Mouse (Mus musculus): ENCODE results near the gene Gm17728. TPM values are rescaled to one million over a fixed set of nuclear protein-coding genes. Genes with fewer than 3 reads are reported as not detected.
"Not testable (repeated sequence)": the region's sequence is repeated elsewhere in the genome, so short reads cannot be mapped to it uniquely, and the experiment has no call there.

Gene Gm17728
- total RNA-seq (2021) = not detected
- not detected in 2 replicates for polyA plus RNA-seq (2012; rRNA removed)
- long read RNA-seq = 0 reads

DNA sequence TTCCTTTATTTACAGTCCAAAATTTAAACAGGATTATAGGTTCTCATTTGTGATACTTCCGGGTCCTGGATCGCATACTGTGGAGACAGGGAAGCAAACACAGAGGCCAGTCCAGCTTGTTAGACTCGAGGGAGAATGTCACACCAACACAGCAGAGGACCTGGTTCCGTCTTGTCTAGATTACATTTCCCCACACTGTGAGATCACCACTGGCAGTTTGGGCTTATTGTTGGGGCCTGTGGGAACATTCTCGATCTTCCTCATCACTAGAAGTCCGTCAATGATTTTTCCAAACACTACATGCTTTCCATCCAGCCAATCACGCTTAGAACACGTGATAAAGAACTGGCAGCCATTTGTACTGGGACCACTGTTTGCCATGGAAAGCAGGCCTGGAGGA lies at the start of gene Gm17728:
Gene Gm17728, plus strand, starts transcription at position 301 of the 400 bp plus-strand sequence.
- 91% methylated on average over 8 of the region's 8 CpGs for WGBS
- DNase-seq; intact Hi-C loops (cut with DNase I); H3K27me3 ChIP-seq (ENCODE audit: control insufficient read depth, insufficient read depth, low read length); H3K79me2 ChIP-seq (replicated peaks; ENCODE audit: control insufficient read depth, insufficient read depth, low read length); H3K27ac ChIP-seq; H3K4me1 ChIP-seq (ENCODE audit: control insufficient read depth, insufficient read depth, low read length); H3K9ac ChIP-seq (ENCODE audit: low read depth, low read length); H3K4me3 ChIP-seq; H3K36me3 ChIP-seq (ENCODE audit: control insufficient read depth, insufficient read depth, low read length): not testable (repeated sequence)

GRCm38 (mm10) chr17:9397493-9397892 lies 24.4 kb upstream of the Gm17728 start:
- no peaks in the 10 kb centered on the region for H3K27me3 ChIP-seq (ENCODE audit: control insufficient read depth, insufficient read depth, low read length)
- no peak overlapping the region for H3K27ac ChIP-seq
- no peak overlapping the region for H3K9ac ChIP-seq (ENCODE audit: low read depth, low read length)
- H3K4me3 ChIP-seq = no peak overlapping the region
- H3K4me1 ChIP-seq (ENCODE audit: control insufficient read depth, insufficient read depth, low read length) = no peaks in the 10 kb centered on the region
- DNase-seq = no peak
- intact Hi-C loops (cut with DNase I) = no loop called here
- no peaks in the 10 kb centered on the region for H3K79me2 ChIP-seq (replicated peaks; ENCODE audit: control insufficient read depth, insufficient read depth, low read length)
- TF ChIP-seq CTCF (IDR thresholded peaks at IDR 0.05) (no peak), POLR2A (IDR thresholded peaks at IDR 0.05; ENCODE audit: insufficient read depth, low read depth, low read length) (no peak), EP300 (IDR thresholded peaks at IDR 0.05; ENCODE audit: insufficient read depth, low read depth, low read length) (no peak)
- WGBS = 71% methylated on average over 7 of the region's 7 CpGs
- no peaks in the 10 kb centered on the region for H3K36me3 ChIP-seq (ENCODE audit: control insufficient read depth, insufficient read depth, low read length)

- TF ChIP-seq CTCF (IDR thresholded peaks at IDR 0.05) (no peak), POLR2A (IDR thresholded peaks at IDR 0.05; ENCODE audit: insufficient read depth, low read depth, low read length) (no peak), EP300 (IDR thresholded peaks at IDR 0.05; ENCODE audit: insufficient read depth, low read depth, low read length) (no peak)
- no peaks in the 10 kb centered on the region for H3K36me3 ChIP-seq (ENCODE audit: control insufficient read depth, insufficient read depth, low read length)
- DNase-seq = no peak
- no peaks in the 10 kb centered on the region for H3K79me2 ChIP-seq (replicated peaks; ENCODE audit: control insufficient read depth, insufficient read depth, low read length)
- H3K27me3 ChIP-seq (ENCODE audit: control insufficient read depth, insufficient read depth, low read length) = no peaks in the 10 kb centered on the region
- intact Hi-C loops (cut with DNase I) = no loop called here
- H3K4me1 ChIP-seq (ENCODE audit: control insufficient read depth, insufficient read depth, low read length) = no peaks in the 10 kb centered on the region
- no peak overlapping the region for H3K9ac ChIP-seq (ENCODE audit: low read depth, low read length)
- H3K4me3 ChIP-seq = no peak overlapping the region
- no peak overlapping the region for H3K27ac ChIP-seq
- WGBS = 49% methylated on average over 4 of the region's 4 CpGs
These were observed 23.3 kb upstream of the Gm17728 start for GRCm38 (mm10) chr17:9398551-9398950.

GRCm38 (mm10) chr17:9403991-9404390 lies 17.9 kb upstream of the Gm17728 start:
- no peak overlapping the region for H3K4me3 ChIP-seq
- H3K27ac ChIP-seq = no peak overlapping the region
- no peaks in the 10 kb centered on the region for H3K27me3 ChIP-seq (ENCODE audit: control insufficient read depth, insufficient read depth, low read length)
- DNase-seq = no peak
- no peaks in the 10 kb centered on the region for H3K36me3 ChIP-seq (ENCODE audit: control insufficient read depth, insufficient read depth, low read length)
- TF ChIP-seq CTCF (IDR thresholded peaks at IDR 0.05) (no peak), EP300 (IDR thresholded peaks at IDR 0.05; ENCODE audit: insufficient read depth, low read depth, low read length) (no peak), POLR2A (IDR thresholded peaks at IDR 0.05; ENCODE audit: insufficient read depth, low read depth, low read length) (no peak)
- H3K4me1 ChIP-seq (ENCODE audit: control insufficient read depth, insufficient read depth, low read length) = no peaks in the 10 kb centered on the region
- 91% methylated on average over 3 of the region's 3 CpGs for WGBS
- no peak overlapping the region for H3K9ac ChIP-seq (ENCODE audit: low read depth, low read length)
- no peaks in the 10 kb centered on the region for H3K79me2 ChIP-seq (replicated peaks; ENCODE audit: control insufficient read depth, insufficient read depth, low read length)
- intact Hi-C loops (cut with DNase I) = no loop called here

- Histone ChIP-seq H3K4me1 (ENCODE audit: control insufficient read depth, insufficient read depth, low read length) (no peaks in the 10 kb centered on the region), H3K79me2 (replicated peaks; ENCODE audit: control insufficient read depth, insufficient read depth, low read length) (no peaks in the 10 kb centered on the region), H3K27ac (no peak overlapping the region), H3K27me3 (ENCODE audit: control insufficient read depth, insufficient read depth, low read length) (no peaks in the 10 kb centered on the region), H3K36me3 (ENCODE audit: control insufficient read depth, insufficient read depth, low read length) (no peaks in the 10 kb centered on the region), H3K4me3 (peak overlapping the region; percentile 12; the same call in 1 of the 2 replicates), H3K9ac (ENCODE audit: low read depth, low read length) (no peak overlapping the region)
- intact Hi-C loops (cut with DNase I) = no loop called here
- peak in 1 of 2 experiments; percentile 2 for DNase-seq
- WGBS = 42% methylated on average over 6 of the region's 6 CpGs
- TF ChIP-seq POLR2A (IDR thresholded peaks at IDR 0.05; ENCODE audit: insufficient read depth, low read depth, low read length) = no peak
- TF ChIP-seq EP300 (IDR thresholded peaks at IDR 0.05; ENCODE audit: insufficient read depth, low read depth, low read length) = no peak
- no peak for TF ChIP-seq CTCF (IDR thresholded peaks at IDR 0.05)
These were observed 14.2 kb upstream of the Gm17728 start for GRCm38 (mm10) chr17:9407640-9408039.

DNA sequence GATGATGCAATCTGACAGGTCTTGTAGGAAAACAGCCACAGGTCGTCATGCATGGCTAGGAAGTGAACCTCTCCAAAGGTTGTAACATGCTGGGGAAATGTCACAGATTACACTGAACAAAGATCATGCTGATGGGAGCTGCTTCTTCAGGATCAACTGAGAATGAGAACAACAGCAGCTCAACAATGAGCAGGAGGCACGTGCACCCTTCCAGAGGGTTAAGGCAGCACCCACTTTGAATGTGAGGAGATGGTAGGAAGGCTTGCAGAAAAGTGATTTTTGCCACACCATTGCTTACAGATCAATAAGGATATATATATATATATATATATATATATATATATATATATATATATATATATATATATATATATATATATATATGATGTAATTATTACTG lies 2.8 kb upstream of the Gm17728 start:
- intact Hi-C loops (cut with DNase I) = no loop called here
- H3K27me3 ChIP-seq (ENCODE audit: control insufficient read depth, insufficient read depth, low read length) = no peaks in the 10 kb centered on the region
- H3K4me1 ChIP-seq (ENCODE audit: control insufficient read depth, insufficient read depth, low read length) = no peaks in the 10 kb centered on the region
- H3K4me3 ChIP-seq = no peak overlapping the region
- DNase-seq = no peak
- TF ChIP-seq EP300 (IDR thresholded peaks at IDR 0.05; ENCODE audit: insufficient read depth, low read depth, low read length) (no peak), POLR2A (IDR thresholded peaks at IDR 0.05; ENCODE audit: insufficient read depth, low read depth, low read length) (no peak), CTCF (IDR thresholded peaks at IDR 0.05) (no peak)
- no peak overlapping the region for H3K9ac ChIP-seq (ENCODE audit: low read depth, low read length)
- 76% methylated on average over 2 of the region's 2 CpGs for WGBS
- H3K36me3 ChIP-seq (ENCODE audit: control insufficient read depth, insufficient read depth, low read length) = no peaks in the 10 kb centered on the region
- no peaks in the 10 kb centered on the region for H3K79me2 ChIP-seq (replicated peaks; ENCODE audit: control insufficient read depth, insufficient read depth, low read length)
- no peak overlapping the region for H3K27ac ChIP-seq

Data from heart, adult 2 months (tissue).